Mouse (Mus musculus) lung, adult 2 months (tissue): Measurements from ENCODE around the gene Mpi. TPM values are rescaled to one million over a fixed set of nuclear protein-coding genes. Genes with fewer than 3 reads are reported as not detected.

Experiments used
- DNase-seq: peaks from one replicate; pipeline ENCODE4 v3.0.0; 2022
- H3K4me1 ChIP-seq: fragments of 200-500 bp; 2 replicates; pipeline ENCODE4 v1.6.1; 2011; ENCODE audit warnings: low read length; ENCODE audit not compliant: control insufficient read depth, insufficient read depth
- H3K4me3 ChIP-seq: fragments of 200-500 bp; replicated peaks from 2 replicates; pipeline ENCODE3; 2011; ENCODE audit warnings: low read depth, mild to moderate bottlenecking, control low read depth, low read length; ENCODE audit errors: extremely low read depth
- CTCF ChIP-seq: fragments of 200-500 bp; IDR thresholded peaks from 2 replicates; pipeline ENCODE4 v1.5.1; 2011; ENCODE audit warnings: mild to moderate bottlenecking, low read length, control low read depth; ENCODE audit not compliant: insufficient read depth
- POLR2A ChIP-seq: fragments of 200-500 bp; IDR thresholded peaks from 2 replicates; pipeline ENCODE4 v1.6.1; 2011; ENCODE audit warnings: low read depth, mild to moderate bottlenecking, control low read depth, low read length, borderline replicate concordance; ENCODE audit errors: extremely low read depth
- WGBS: fragments of 180-500 bp; shearing (Covaris S2); methylation state at CpG from one replicate; pipeline ENCODE4 v1.1.7; 2018; 5-methylcytosine and 5-hydroxymethylcytosine counted together
- polyA plus RNA-seq: library from polyadenylated mRNA; depleted of rRNA; stranded (reverse); fragments of >200 nt; gene quantifications from 2 replicates; pipeline ENCODE4 v1.2.3, GENCODE M21; 2012; rRNA removed

Gene Mpi
- polyA plus RNA-seq = 18.1 and 28.4 TPM in 2 replicates

DNA sequence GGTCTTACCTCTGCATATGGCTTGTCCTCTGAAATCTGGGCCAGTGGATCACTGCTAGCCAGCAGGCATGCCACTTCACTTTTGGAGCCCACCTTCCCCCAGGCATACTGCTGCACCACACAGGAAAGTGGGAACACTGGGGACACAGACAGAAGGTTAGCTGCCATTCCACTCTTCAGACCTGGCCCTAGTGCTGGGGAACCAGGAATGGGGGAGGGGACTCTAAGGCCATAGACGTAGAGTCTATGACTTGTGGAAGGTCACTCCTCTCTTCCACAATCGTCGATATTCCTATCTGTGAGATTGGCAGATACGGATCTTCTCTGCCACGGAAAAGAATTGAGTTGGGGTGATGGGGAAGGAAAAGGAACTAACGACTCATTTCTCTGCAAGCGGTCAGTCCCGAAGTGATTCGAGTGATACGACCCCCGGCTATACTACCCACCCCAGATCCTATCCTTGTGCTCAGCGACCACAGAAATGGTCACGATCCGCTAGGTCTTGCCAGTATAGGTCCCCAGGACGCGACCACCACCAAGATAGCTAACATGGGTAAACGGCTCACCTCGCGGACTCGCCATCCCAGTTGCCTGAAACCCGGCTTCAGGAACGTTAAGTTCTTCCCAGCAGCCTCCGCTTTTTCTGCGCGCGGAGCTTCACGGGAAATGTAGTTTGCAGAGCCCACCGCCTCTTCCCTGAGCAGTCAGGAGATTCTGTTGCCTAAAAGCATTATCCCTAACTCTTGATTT, at the start of gene Mpi:
Gene Mpi, minus strand, starts transcription at position 625 of the 749 bp plus-strand sequence.
- H3K4me3 ChIP-seq = peak within 1 kb of the TSS; percentile 99
- H3K4me1 ChIP-seq = peaks cover 2% of the 10 kb centered on the region; the same call in 1 of the 2 replicates
- WGBS = under 1% methylated on average over 28 of the region's 28 CpGs
- TF ChIP-seq CTCF = no peak
- peak; percentile 64; the same call in 1 of the 2 replicates for TF ChIP-seq POLR2A
- DNase-seq = peak; percentile 54

GRCm38 (mm10) chr9:57602098-57602497, 49.5 kb upstream of the Mpi start:
- Histone ChIP-seq H3K4me1 (no peaks in the 10 kb centered on the region), H3K4me3 (no peak overlapping the region)
- WGBS = 52% methylated on average over 8 of the region's 8 CpGs
- TF ChIP-seq POLR2A (no peak), CTCF (no peak)
- no peak for DNase-seq

GRCm38 (mm10) chr9:57601353-57601706, 48.8 kb upstream of the Mpi start:
- no peak for DNase-seq
- Histone ChIP-seq H3K4me3 (no peak overlapping the region), H3K4me1 (no peaks in the 10 kb centered on the region)
- TF ChIP-seq POLR2A (no peak), CTCF (no peak)
- 22% methylated on average over 2 of the region's 2 CpGs for WGBS

DNA sequence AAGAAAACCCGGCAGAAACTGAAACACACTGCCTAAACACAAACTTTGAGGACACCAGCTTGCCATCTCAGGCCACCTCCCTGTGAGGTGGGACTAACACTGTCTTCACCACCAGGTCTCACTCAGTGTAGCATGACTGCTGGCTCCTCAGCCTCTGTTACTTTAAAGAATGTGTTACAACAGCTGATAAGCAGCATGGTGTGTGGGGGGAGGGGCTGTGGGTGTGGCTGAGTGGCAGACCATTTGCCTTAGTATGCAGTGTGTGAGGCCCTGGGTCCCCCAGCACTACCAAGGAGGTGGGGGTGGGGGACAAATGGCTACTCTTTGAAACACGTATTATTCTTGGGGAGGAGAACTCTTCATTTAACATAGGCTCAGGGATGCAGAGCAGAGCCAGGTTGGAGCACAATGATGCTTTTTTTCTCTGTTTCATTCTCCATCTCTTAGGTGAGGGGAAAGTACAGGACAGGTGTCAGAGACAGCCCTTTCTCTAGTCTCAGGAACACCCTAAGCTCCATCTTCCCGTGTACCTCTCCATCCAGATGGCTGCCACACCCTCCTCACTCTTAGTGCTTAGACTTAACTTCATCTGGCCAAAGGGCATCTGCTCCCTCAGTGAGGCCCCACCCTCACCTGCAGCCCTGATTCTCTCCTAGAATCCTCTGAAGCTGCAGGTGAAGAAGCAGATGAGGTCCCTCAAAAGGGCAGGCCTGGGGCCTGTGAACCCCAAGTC, 48.2 kb upstream of the Mpi start:
- no peak for TF ChIP-seq CTCF
- no peak for TF ChIP-seq POLR2A
- no peaks in the 10 kb centered on the region for H3K4me1 ChIP-seq
- WGBS = 19% methylated on average over 3 of the region's 3 CpGs
- no peak overlapping the region for H3K4me3 ChIP-seq
- no peak for DNase-seq

DNA sequence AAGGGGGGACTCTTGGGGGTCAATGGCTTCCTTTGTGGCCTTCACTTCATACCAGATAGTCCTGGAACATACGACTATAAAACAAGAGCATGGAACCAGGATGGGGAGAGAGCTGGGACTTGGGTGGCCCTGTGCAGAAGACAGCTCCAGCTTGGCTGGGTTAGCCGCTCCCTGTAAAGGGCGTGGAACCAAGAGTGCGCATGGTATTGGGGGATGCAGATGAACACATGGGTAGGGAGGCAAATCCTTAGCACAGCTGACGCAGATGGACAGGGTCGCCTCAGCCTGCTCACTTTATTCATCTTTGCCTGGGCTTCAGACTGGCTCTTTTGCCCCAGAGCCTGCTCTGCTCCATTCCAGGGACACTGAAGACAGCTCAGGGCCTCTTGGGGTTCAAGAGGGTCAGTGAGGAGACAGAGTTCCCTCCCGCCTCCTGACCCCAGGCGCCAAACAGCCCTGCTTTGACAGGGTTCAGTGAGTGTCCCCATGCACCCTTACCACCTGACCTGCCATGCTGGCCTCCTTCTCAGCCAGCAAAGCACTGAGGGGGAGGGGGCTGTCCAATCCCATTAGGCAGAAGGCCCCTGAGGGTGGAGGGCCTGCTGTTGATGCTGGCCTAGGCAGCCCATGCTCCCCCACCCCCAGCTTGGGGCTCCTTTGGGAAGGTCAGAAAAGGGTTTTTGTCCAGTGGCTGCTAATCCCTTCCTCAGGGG, 46.4 kb upstream of the Mpi start:
- H3K4me3 ChIP-seq = no peak overlapping the region
- DNase-seq = no peak
- no peak for TF ChIP-seq POLR2A
- no peak for TF ChIP-seq CTCF
- no peaks in the 10 kb centered on the region for H3K4me1 ChIP-seq
- 65% methylated on average over 8 of the region's 8 CpGs for WGBS

- H3K4me1 ChIP-seq = no peaks in the 10 kb centered on the region
- no peak for DNase-seq
- no peak for TF ChIP-seq POLR2A
- no peak for TF ChIP-seq CTCF
- WGBS = 35% methylated on average over 4 of the region's 4 CpGs
- no peak overlapping the region for H3K4me3 ChIP-seq
These were observed 45.4 kb upstream of the Mpi start for GRCm38 (mm10) chr9:57597929-57598382.

DNA sequence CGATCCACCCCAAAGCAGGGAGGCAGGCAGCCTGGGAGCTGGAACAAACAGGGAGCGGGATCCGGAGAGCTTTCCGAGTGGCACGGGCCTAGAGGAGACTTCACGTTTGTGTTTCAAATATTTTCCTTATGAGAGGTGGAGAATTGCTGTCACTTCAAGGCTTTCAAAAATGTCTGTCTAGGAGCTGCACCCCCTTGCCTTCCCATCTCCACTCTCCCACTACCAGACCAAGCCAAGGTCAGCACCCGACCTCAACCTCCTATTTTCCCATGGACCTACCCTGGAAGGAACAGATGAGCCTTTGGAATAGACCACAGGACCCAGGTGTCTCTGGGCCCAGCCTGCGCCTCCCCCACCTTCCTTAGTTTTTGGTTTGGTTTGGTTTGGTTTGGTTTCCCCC, 44.7 kb upstream of the Mpi start:
- WGBS = 78% methylated on average over 8 of the region's 8 CpGs
- DNase-seq = no peak
- H3K4me1 ChIP-seq = no peaks in the 10 kb centered on the region

DNA sequence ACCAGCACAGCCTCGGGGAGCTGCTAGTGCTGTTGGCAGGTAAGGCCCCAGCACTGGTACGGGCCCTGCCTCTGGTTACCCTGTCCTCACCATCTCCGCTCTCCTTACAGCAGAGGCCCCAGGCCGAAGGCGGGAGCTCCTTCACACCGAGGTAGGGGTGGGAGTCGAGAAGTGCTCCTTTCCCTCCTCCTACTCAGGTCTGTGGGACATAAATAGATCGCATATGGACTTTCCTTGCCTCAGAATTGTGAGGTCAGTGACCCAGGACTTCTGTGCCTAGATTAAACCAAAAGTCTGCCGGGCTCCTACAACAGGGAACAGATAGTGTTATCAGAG, 41.6 kb upstream of the Mpi start:
- Histone ChIP-seq H3K4me3 (no peak overlapping the region), H3K4me1 (0 out of 2 replicates have a peak, but pooled peaks cover 3% of the 10 kb centered on the region)
- TF ChIP-seq CTCF = no peak
- no peak for TF ChIP-seq POLR2A
- DNase-seq = no peak
- 71% methylated on average over 9 of the region's 9 CpGs for whole genome bisulfite sequencing

More for the DNA sequence above, 44.7 kb upstream of the Mpi start:
- TF ChIP-seq POLR2A = no peak
- TF ChIP-seq CTCF = no peak
- H3K4me3 ChIP-seq = no peak overlapping the region

- no peak overlapping the region for H3K4me3 ChIP-seq
- no peak for DNase-seq
- peaks cover 4% of the 10 kb centered on the region; the same call in 1 of the 2 replicates for H3K4me1 ChIP-seq
- TF ChIP-seq POLR2A (no peak), CTCF (no peak)
- 55% methylated on average over 12 of the region's 12 CpGs for WGBS
These were observed 41.1 kb upstream of the Mpi start for GRCm38 (mm10) chr9:57593454-57594173.
